Mouse (Mus musculus): ENCODE data around the gene As3mt. TPM values are rescaled to one million over a fixed set of nuclear protein-coding genes. Genes with fewer than 3 reads are reported as not detected.

As3mt gene
- polyA plus RNA-seq (2014; fragmentation: Nextera tagmentation; extraction: Ambion mirVana) = 38.6 and 40.1 TPM in 2 replicates

GRCm38 (mm10) chr19:46707296-46708151, at the start of gene As3mt:
Gene As3mt (plus strand): TSS chr19:46707458.
- H3K9me3 ChIP-seq (ENCODE audit: control insufficient read depth, low read length) = no peaks in the 10 kb centered on the region
- H3K27ac ChIP-seq = 0 out of 2 replicates have a peak within 1 kb of the TSS, but pooled peaks have one; percentile 38
- H3K4me2 ChIP-seq (replicated peaks) = peak within 1 kb of the TSS; percentile 69
- peak within 1 kb of the TSS; percentile 68 for H3K9ac ChIP-seq
- peaks cover 3% of the 10 kb centered on the region; the same call in 1 of the 2 replicates for H3K36me3 ChIP-seq (replicated peaks; ENCODE audit: control insufficient read depth, insufficient read depth)
- peak; percentile 26 for DNase-seq (ENCODE audit: low spot score)
- H3K4me3 ChIP-seq (replicated peaks; ENCODE audit: low read length) = peak within 1 kb of the TSS; percentile 41
- peak; percentile 43 for ATAC-seq (ENCODE audit: low FRiP score)
- 18% methylated on average over 31 of the region's 31 CpGs for WGBS
- peaks cover 12% of the 10 kb centered on the region for H3K4me1 ChIP-seq (replicated peaks; ENCODE audit: control insufficient read depth, insufficient read depth, low read length)
- H3K27me3 ChIP-seq (ENCODE audit: control insufficient read depth, insufficient read depth, low read length) = no peaks in the 10 kb centered on the region

GRCm38 (mm10) chr19:46658348-46658747, 48.9 kb upstream of the As3mt start:
- no peak overlapping the region for H3K4me3 ChIP-seq (replicated peaks; ENCODE audit: low read length)
- ATAC-seq (ENCODE audit: low FRiP score) = no peak
- no peak overlapping the region for H3K9ac ChIP-seq
- no peaks in the 10 kb centered on the region for H3K9me3 ChIP-seq (ENCODE audit: control insufficient read depth, low read length)
- WGBS = 98% methylated on average over 7 of the region's 7 CpGs
- no peaks in the 10 kb centered on the region for H3K27me3 ChIP-seq (ENCODE audit: control insufficient read depth, insufficient read depth, low read length)
- H3K4me1 ChIP-seq (replicated peaks; ENCODE audit: control insufficient read depth, insufficient read depth, low read length) = no peaks in the 10 kb centered on the region
- H3K36me3 ChIP-seq (replicated peaks; ENCODE audit: control insufficient read depth, insufficient read depth) = peaks cover 35% of the 10 kb centered on the region
- no peak overlapping the region for H3K27ac ChIP-seq
- no peak overlapping the region for H3K4me2 ChIP-seq (replicated peaks)
- no peak for DNase-seq (ENCODE audit: low spot score)

GRCm38 (mm10) chr19:46658851-46659250, 48.4 kb upstream of the As3mt start:
- ATAC-seq (ENCODE audit: low FRiP score) (no peak), DNase-seq (ENCODE audit: low spot score) (no peak)
- Histone ChIP-seq H3K27ac (no peak overlapping the region), H3K4me2 (replicated peaks) (no peak overlapping the region), H3K4me3 (replicated peaks; ENCODE audit: low read length) (no peak overlapping the region), H3K9ac (no peak overlapping the region), H3K9me3 (ENCODE audit: control insufficient read depth, low read length) (no peaks in the 10 kb centered on the region), H3K4me1 (replicated peaks; ENCODE audit: control insufficient read depth, insufficient read depth, low read length) (no peaks in the 10 kb centered on the region), H3K27me3 (ENCODE audit: control insufficient read depth, insufficient read depth, low read length) (no peaks in the 10 kb centered on the region), H3K36me3 (replicated peaks; ENCODE audit: control insufficient read depth, insufficient read depth) (peaks cover 30% of the 10 kb centered on the region)
- WGBS = 89% methylated on average over 9 of the region's 9 CpGs

GRCm38 (mm10) chr19:46661511-46661910, 45.7 kb upstream of the As3mt start:
- peaks cover 4% of the 10 kb centered on the region; the same call in 1 of the 2 replicates for H3K36me3 ChIP-seq (replicated peaks; ENCODE audit: control insufficient read depth, insufficient read depth)
- no peak overlapping the region for H3K9ac ChIP-seq
- H3K4me3 ChIP-seq (replicated peaks; ENCODE audit: low read length) = no peak overlapping the region
- no peaks in the 10 kb centered on the region for H3K27me3 ChIP-seq (ENCODE audit: control insufficient read depth, insufficient read depth, low read length)
- ATAC-seq (ENCODE audit: low FRiP score) (no peak), DNase-seq (ENCODE audit: low spot score) (no peak)
- H3K4me2 ChIP-seq (replicated peaks) = no peak overlapping the region
- H3K4me1 ChIP-seq (replicated peaks; ENCODE audit: control insufficient read depth, insufficient read depth, low read length) = 0 out of 2 replicates have a peak, but pooled peaks cover 4% of the 10 kb centered on the region
- no peak overlapping the region for H3K27ac ChIP-seq
- no peaks in the 10 kb centered on the region for H3K9me3 ChIP-seq (ENCODE audit: control insufficient read depth, low read length)
- 63% methylated on average over 4 of the region's 4 CpGs for whole genome bisulfite sequencing

- WGBS = 86% methylated on average over 8 of the region's 8 CpGs
- no peak overlapping the region for H3K9ac ChIP-seq
- 0 out of 2 replicates have a peak, but pooled peaks cover 4% of the 10 kb centered on the region for H3K4me1 ChIP-seq (replicated peaks; ENCODE audit: control insufficient read depth, insufficient read depth, low read length)
- H3K27me3 ChIP-seq (ENCODE audit: control insufficient read depth, insufficient read depth, low read length) = no peaks in the 10 kb centered on the region
- no peak overlapping the region for H3K4me2 ChIP-seq (replicated peaks)
- H3K9me3 ChIP-seq (ENCODE audit: control insufficient read depth, low read length) = no peaks in the 10 kb centered on the region
- H3K27ac ChIP-seq = no peak overlapping the region
- no peak for ATAC-seq (ENCODE audit: low FRiP score)
- no peak for DNase-seq (ENCODE audit: low spot score)
- no peaks in the 10 kb centered on the region for H3K36me3 ChIP-seq (replicated peaks; ENCODE audit: control insufficient read depth, insufficient read depth)
- no peak overlapping the region for H3K4me3 ChIP-seq (replicated peaks; ENCODE audit: low read length)
Measured at GRCm38 (mm10) chr19:46662214-46662613, 45.0 kb upstream of the As3mt start.

- Histone ChIP-seq H3K9me3 (ENCODE audit: control insufficient read depth, low read length) (no peaks in the 10 kb centered on the region), H3K4me3 (replicated peaks; ENCODE audit: low read length) (no peak overlapping the region), H3K4me2 (replicated peaks) (no peak overlapping the region), H3K9ac (no peak overlapping the region), H3K27me3 (ENCODE audit: control insufficient read depth, insufficient read depth, low read length) (no peaks in the 10 kb centered on the region), H3K27ac (no peak overlapping the region), H3K36me3 (replicated peaks; ENCODE audit: control insufficient read depth, insufficient read depth) (no peaks in the 10 kb centered on the region), H3K4me1 (replicated peaks; ENCODE audit: control insufficient read depth, insufficient read depth, low read length) (0 out of 2 replicates have a peak, but pooled peaks cover 4% of the 10 kb centered on the region)
- WGBS = 85% methylated on average over 6 of the region's 6 CpGs
- ATAC-seq (ENCODE audit: low FRiP score) = no peak
- DNase-seq (ENCODE audit: low spot score) = no peak
Measured at GRCm38 (mm10) chr19:46662784-46663183, 44.5 kb upstream of the As3mt start.

GRCm38 (mm10) chr19:46665474-46665873, 41.8 kb upstream of the As3mt start:
- Histone ChIP-seq H3K9ac (no peak overlapping the region), H3K4me1 (replicated peaks; ENCODE audit: control insufficient read depth, insufficient read depth, low read length) (0 out of 2 replicates have a peak, but pooled peaks cover 4% of the 10 kb centered on the region), H3K9me3 (ENCODE audit: control insufficient read depth, low read length) (no peaks in the 10 kb centered on the region), H3K27ac (no peak overlapping the region), H3K27me3 (ENCODE audit: control insufficient read depth, insufficient read depth, low read length) (no peaks in the 10 kb centered on the region), H3K4me2 (replicated peaks) (no peak overlapping the region), H3K36me3 (replicated peaks; ENCODE audit: control insufficient read depth, insufficient read depth) (no peaks in the 10 kb centered on the region), H3K4me3 (replicated peaks; ENCODE audit: low read length) (no peak overlapping the region)
- ATAC-seq (ENCODE audit: low FRiP score) = no peak
- 55% methylated on average over 7 of the region's 7 CpGs for WGBS
- no peak for DNase-seq (ENCODE audit: low spot score)

GRCm38 (mm10) chr19:46667300-46667699, 40.0 kb upstream of the As3mt start:
- 0 out of 2 replicates have a peak, but pooled peaks cover 4% of the 10 kb centered on the region for H3K4me1 ChIP-seq (replicated peaks; ENCODE audit: control insufficient read depth, insufficient read depth, low read length)
- no peak for ATAC-seq (ENCODE audit: low FRiP score)
- no peak overlapping the region for H3K9ac ChIP-seq
- H3K4me3 ChIP-seq (replicated peaks; ENCODE audit: low read length) = no peak overlapping the region
- no peak overlapping the region for H3K27ac ChIP-seq
- no peaks in the 10 kb centered on the region for H3K27me3 ChIP-seq (ENCODE audit: control insufficient read depth, insufficient read depth, low read length)
- DNase-seq (ENCODE audit: low spot score) = no peak
- H3K36me3 ChIP-seq (replicated peaks; ENCODE audit: control insufficient read depth, insufficient read depth) = no peaks in the 10 kb centered on the region
- WGBS = 63% methylated on average over 11 of the region's 11 CpGs
- H3K4me2 ChIP-seq (replicated peaks) = no peak overlapping the region
- H3K9me3 ChIP-seq (ENCODE audit: control insufficient read depth, low read length) = no peaks in the 10 kb centered on the region

GRCm38 (mm10) chr19:46668263-46668662, 39.0 kb upstream of the As3mt start:
- Histone ChIP-seq H3K27me3 (ENCODE audit: control insufficient read depth, insufficient read depth, low read length) (no peaks in the 10 kb centered on the region), H3K27ac (no peak overlapping the region), H3K36me3 (replicated peaks; ENCODE audit: control insufficient read depth, insufficient read depth) (no peaks in the 10 kb centered on the region), H3K4me1 (replicated peaks; ENCODE audit: control insufficient read depth, insufficient read depth, low read length) (0 out of 2 replicates have a peak, but pooled peaks cover 4% of the 10 kb centered on the region), H3K9ac (no peak overlapping the region), H3K9me3 (ENCODE audit: control insufficient read depth, low read length) (no peaks in the 10 kb centered on the region), H3K4me3 (replicated peaks; ENCODE audit: low read length) (no peak overlapping the region), H3K4me2 (replicated peaks) (no peak overlapping the region)
- WGBS = 91% methylated on average over 10 of the region's 10 CpGs
- ATAC-seq (ENCODE audit: low FRiP score) = no peak
- DNase-seq (ENCODE audit: low spot score) = no peak

Measured in hindbrain, embryonic 14.5 days (tissue).